Mouse (Mus musculus): Measurements from ENCODE around the gene Zfp292.
"Not testable (repeated sequence)": the region's sequence is repeated elsewhere in the genome, so short reads cannot be mapped to it uniquely, and the experiment has no call there.

The Zfp292 gene

DNA sequence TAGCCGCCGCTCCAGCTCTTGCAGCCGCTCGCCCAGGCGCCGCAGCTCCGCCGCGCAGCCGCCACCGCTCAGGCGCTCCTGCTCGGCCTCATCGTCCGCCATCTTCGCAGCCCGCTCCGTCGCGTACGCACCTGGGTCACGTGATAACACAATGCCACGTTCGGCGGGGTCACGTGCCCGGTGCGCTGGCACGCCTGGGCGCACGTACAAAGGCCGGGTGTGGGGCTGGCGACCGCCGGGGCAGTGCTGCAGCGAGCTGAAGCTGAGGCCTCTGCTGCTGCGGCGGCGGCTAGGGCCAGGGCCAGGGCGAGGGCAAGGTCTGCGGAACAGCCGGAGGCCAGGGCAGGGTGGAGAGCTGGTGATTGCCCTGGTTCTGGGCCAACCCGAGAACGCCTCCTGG lies at the start of gene Zfp292:
Zfp292 (minus strand) TSS at position 143 of the 400 bp plus-strand sequence.
- DNase-seq (ENCODE audit: low spot score in 2 of 2), result peak; percentile 95

DNA sequence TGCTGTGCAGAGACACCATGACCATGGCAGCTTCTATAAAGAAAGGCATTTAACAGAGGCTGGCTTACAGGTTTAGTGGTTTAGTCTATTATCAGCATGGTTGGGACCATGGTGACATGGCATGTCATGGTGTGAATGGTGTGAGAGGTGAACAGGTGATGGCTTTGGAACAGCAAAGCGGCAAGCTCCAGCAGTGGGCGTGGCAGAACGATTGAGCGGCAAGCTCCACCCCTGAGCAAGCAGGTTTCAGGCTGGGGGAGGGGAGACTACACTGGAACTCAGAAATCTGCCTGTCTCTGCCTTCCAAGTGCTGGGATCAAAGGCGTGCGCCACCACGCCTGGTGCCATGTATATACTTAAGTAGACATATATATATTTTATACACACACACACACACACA lies 45.6 kb upstream of the Zfp292 start:
- DNase-seq (ENCODE audit: low spot score in 2 of 2), result not testable (repeated sequence)

DNA sequence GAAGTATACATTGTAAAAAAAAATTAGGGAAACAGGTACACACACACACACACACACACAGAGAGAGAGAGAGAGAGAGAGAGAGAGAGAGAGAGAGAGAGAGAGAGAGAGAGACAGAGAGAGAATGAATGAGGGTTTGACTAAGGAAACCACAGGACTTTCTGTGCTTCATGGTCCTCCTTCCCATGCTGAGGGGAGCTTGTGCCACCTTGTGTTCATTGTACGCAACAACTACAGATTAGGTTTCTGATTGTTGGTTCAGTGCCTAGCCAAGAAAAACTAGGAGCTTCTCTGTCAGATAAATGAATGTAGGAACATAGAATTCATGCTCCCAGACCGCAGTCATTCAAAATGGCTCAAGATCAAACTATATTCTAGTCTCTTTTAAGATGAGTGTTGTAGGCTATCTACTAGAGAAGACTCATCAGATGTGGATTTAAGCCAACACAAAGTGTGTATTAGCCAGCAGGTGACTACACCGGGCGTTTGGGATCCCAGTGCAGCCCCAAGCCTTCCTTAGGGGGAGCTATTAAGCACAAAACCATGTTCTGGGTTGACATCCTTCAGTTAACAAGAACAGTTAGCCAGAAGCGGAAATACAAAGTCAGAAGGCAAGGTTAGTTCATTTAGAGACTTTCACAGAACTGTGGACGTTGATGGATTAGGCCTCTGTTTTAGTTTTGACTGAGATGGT lies 39.6 kb upstream of the Zfp292 start:
- peak; percentile 65 to 75 for DNase-seq (ENCODE audit: low spot score in 2 of 2)

DNA sequence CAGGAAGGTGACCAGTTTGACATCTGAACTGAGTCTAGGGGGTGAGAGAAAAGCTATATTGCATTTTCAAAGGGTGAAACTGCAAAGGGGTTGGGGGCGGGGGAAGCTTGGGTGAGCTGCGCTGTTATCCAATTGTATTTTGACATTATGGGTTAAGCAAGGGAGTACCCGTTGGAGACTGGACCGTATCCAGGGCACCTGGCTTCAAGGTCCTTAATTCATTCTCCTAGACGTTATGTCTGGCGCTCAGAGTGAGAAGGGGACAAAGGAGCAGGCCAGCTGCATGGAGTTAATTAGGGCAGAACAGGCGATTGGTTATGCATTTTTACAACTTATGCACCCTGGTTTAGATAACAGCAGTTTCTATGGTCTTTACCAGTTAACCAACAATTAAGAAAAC lies 34.6 kb upstream of the Zfp292 start:
- DNase-seq (ENCODE audit: low spot score in 2 of 2), result no peak

DNA sequence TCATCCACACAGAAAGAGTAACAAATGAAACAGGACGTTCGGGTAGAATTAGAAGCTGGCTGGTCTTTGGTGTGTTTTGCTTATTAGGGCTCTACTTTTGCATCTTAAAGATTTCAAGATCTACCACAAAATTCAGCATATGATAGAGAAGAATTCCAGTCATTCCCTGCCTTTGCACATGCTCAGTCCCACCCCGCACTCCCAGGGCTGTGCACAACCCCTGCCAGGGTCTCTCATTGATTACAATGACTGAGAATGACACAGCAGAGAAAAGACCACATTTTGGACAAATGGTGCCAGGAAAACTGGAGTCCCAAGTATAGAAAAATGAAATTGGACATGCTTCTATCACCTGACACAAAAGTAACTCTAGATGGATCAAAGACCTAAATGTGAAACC lies 29.4 kb upstream of the Zfp292 start:
- DNase-seq (ENCODE audit: low spot score in 2 of 2), result no peak

DNA sequence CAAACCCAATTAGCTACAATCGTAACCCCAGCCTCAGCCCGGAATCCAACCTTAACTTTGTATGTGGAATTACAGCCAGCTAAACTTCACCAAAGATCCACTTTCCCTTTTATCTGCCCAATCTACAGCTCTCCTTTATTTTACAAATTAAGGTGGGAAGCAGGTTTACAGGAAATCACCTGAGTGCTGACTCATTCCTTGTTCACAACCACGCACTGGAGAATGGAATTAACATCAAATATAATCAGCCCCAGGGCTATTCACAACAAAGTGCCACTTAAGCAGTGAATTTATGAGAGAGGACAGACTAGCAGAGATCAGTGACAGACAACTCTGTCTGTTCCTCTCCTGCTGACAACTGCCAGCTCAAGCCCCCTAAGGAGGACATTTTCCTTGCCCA lies 28.6 kb upstream of the Zfp292 start:
- no peak for DNase-seq (ENCODE audit: low spot score in 2 of 2)

DNA sequence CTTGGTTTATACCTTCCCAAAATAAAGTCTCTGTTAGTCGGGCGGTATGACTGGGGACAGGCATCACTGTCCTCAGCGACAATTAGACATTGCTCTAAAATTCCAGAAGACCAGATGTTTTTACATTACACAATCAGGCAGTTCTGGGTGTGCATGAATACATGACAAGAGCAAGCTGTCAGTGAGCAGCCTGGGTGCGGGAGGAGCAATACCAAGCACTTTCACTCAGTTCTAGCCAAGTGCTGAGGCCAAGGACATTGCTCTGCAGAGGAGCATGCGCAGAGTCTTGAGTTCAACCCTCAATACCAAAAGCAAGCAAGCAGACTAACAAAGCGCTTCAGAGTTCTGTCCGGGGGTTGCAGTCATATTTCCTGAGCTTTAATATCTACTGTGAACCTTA lies 25.4 kb upstream of the Zfp292 start:
- no peak for DNase-seq (ENCODE audit: low spot score in 2 of 2)

DNA sequence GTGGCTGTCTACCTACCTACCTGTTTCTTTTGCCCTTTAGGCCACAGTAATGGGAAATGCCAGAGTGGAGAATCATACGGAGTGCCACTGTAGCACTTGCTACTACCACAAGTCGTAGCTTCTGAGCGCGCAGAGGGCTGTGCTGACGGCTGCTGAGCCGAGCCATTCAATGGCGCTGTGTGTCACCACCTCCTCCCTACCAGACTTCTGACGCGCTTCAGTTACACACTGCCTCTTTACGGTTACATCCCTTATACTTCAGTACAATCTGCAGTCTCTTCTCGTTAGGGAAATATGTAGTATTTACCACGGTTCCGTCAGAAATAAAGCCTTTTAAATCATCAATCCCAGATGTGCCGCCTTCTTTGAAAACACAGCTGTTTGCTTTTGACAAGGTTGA lies 24.3 kb upstream of the Zfp292 start:
- DNase-seq (ENCODE audit: low spot score in 2 of 2), result no peak

DNA sequence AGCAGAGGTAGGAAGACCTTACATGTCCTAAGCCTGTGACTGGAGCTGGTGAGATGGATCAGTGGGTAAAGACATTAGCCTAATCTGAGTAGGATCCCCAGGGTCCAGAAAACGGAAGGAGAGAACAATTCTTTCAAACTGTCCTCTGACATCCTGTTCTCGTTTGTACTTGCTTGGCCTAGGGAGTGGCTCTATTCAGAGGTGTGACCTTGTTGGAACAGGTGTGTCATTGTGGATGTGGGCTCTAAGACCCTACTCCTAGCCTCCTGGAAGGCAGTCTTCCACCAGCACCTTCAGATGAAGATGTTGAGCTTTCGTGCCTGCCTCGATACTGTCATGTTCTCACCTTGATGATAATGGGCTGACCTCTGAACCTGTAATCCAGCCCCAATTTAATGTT lies 23.4 kb upstream of the Zfp292 start:
- DNase-seq (ENCODE audit: low spot score in 2 of 2), result no peak

DNA sequence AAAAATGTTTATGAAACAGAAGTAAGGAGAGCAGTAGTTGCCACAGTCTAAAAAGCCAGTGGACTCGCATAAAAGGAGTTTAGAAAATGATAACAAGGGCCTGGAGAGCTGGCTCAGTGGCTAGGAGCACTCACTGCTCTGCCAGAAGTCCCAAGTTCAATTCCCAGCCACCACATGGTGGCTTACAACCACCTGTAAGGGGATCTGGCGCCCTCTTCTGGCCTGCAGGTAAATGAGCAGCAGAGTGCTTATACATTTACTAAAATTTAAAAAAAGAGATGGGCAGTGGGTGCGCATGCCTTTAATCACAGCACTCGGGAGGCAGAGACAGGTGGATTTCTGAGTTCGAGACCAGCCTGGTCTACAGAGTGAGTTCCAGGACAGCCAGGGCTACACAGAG lies 22.6 kb upstream of the Zfp292 start:
- DNase-seq (ENCODE audit: low spot score in 2 of 2), result no peak

DNA sequence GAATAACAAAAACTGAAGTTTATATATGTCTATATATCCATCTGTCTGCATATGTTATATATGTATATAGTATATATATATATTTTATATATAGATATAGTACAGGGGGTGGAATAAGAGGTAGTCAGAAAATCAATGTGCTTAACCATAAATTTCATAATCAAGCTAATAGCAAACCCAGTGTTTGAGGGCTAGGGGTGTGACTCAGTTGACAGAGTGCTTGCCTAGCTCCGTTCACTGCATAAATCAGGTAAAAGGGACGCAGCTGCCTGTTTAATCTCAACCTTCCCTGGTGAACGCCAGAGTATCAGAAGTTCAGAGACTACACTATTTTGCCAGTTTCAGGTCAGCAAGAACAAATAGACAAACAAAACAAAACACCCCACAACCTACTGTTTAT lies 18.8 kb upstream of the Zfp292 start:
- not testable (repeated sequence) for DNase-seq (ENCODE audit: low spot score in 2 of 2)

DNA sequence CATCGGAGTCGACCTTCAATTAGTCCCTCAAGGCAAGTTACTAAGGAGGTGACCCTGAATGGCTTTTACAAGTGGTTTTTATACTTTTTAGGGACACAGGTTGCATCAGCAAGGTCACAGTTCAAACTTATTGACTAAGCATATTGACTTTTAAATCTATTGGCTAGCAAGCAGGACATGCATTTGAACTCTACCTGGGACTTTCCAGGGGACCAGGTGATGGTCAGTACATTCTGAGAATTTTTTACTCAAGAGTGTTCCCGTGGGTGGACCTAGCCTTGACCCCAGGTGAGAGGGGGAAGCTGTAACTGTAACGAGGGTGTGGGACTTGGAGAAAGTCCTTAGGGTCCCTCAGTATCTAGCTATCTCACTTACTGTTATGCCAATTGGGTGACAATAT lies 18.4 kb upstream of the Zfp292 start:
- DNase-seq (ENCODE audit: low spot score in 2 of 2), result no peak

DNA sequence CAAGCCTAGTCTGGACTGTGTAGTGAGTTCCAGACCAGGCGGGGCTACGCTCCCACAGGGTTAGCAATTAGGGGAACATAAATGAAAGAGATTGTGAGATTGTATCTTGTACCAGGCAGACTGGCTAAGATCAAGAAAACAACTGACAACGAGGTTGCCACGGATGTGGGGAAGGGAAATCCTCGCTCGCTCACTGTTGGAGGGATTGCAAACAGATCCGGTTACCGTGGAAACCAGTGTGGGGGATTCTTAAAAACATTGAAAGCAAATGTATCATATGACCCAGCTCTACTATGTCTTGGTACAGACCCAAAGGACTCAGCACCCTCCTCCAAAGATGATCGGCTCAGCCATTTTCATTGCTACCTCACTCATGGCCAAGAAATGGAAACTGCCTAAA lies 17.4 kb upstream of the Zfp292 start:
- DNase-seq (ENCODE audit: low spot score in 2 of 2), result peak; percentile 35 to 43

DNA sequence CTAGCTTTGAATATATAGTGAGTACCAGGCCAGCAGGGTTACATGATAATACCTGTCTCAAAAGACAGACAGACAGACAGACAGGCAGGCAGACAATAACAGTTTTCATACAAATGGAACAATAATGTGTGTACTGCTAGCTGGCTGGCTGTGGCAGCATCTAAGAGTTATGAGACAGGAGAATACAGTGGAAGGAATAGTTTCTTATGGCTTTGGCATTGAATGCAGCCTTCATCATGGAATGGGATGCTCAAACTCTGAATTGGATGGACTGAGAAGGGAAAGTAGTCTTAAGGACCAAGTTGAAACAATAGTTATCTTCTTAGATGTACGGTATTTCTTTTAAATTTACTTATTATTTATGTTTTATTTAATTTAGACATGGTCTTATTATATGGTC lies 16.6 kb upstream of the Zfp292 start:
- no peak for DNase-seq (ENCODE audit: low spot score in 2 of 2)

DNA sequence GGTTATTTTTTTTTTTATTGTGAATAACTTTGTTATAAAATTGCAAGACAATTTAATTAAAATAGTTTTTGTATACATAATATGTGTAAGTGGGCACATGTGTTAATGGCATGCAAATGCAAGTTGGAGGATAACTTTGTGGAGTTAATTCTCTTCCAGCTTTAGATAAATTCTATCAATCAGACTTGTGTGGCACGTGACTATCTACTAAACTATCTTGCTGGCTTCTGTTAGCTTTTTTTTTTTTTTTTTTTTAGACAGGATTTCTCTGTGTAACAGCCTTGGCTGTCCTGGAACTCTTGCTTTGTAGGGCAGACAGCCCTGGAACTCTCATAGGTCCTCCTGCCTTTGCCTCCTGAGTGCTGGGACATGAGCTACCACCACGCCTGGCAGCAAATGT lies 15.7 kb upstream of the Zfp292 start:
- no peak for DNase-seq (ENCODE audit: low spot score in 2 of 2)

DNA sequence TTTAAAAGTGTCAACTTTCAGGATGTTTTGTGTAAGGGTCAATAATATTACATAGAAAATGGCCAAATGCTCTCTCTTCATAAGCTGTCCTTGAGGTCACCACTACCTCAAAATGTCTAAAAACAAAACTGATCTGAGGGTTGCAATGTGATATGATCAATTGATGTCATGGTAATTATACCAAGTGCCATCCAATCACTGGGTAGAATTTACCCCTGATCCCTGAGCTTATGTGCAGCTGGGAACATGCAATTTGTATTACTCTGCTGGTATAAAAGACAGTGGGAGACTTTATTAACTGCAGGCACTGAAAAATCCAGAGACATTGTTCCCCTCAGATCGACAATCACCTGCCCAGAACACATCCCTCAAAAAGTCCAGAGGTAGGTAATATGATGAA lies 10.7 kb upstream of the Zfp292 start, which contains the start of gene Cga:
Cga (plus strand) TSS at position 301 of the 400 bp plus-strand sequence.
- DNase-seq (ENCODE audit: low spot score in 2 of 2), result no peak

DNA sequence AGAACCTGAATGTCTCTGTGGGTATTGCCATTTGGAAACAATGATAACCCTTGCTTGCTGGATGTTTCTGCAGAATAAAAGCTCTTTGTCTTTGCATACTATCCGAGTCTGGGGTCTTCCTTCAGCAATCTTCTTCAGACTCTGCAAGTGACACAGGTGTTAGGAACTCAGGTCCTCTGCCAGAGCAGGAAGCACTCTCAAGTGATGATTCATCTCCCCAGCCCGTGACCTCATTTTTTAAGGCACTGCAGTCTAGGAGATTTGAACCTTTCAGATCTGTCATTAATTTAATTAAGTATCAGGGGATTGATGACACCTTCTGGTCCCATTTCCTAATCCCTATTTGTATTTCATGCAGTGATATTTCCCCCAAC lies 7.0 kb upstream of the Zfp292 start:
- no peak for DNase-seq (ENCODE audit: low spot score in 2 of 2)

DNA sequence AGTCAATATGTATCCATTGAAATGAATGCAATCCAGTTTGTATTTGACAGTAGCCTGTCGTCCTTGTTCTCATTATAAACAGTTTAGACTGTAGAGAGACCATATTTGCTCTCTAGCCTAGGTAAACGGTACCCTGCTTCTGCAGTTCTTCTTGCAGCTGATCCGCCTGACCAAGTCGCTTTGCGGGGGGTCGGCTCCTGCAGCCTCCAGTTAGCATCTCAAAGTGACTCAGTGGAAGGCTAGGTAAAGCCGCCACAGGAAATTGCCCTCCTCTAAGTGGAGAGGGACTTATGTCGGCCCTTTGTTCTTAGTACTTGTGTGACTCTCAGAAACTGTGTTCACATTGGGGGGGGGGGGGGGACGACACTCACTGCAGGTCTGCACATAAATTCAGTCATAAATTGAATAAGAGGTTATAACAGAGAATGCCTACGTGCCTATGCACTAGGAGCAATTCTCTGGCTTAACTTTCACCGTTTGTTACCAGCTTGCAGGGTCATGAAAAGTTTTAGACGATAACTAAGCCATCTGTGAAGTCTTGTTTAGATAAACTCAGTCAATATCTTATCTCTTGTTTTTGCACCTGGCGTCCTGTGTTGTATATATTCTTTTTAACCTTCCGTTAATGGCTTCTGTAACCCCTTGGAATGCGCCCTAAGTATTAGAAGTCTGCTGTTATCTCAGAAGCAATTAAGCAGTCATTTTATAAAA lies 6.5 kb upstream of the Zfp292 start:
- no peak for DNase-seq (ENCODE audit: low spot score in 2 of 2)

DNA sequence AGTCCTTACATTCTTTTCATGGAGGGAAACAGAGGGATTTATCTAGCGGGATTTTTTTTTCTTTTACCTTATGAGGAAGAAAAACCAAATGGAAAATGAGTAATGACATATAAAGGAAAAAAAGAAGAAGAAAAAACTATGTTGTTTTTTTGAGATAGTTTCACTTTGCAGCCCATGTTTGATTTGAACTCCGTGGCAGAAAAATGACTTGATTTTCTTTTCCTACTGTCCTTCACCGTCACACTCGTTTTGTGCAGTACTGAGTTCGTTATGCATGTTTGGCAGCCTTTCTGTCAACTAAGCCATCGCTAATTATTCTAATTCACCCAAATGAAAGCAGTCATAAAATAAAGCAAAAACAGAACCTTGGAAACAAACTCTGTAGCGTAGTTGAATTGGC lies 4.5 kb upstream of the Zfp292 start:
- no peak for DNase-seq (ENCODE audit: low spot score in 2 of 2)

DNA sequence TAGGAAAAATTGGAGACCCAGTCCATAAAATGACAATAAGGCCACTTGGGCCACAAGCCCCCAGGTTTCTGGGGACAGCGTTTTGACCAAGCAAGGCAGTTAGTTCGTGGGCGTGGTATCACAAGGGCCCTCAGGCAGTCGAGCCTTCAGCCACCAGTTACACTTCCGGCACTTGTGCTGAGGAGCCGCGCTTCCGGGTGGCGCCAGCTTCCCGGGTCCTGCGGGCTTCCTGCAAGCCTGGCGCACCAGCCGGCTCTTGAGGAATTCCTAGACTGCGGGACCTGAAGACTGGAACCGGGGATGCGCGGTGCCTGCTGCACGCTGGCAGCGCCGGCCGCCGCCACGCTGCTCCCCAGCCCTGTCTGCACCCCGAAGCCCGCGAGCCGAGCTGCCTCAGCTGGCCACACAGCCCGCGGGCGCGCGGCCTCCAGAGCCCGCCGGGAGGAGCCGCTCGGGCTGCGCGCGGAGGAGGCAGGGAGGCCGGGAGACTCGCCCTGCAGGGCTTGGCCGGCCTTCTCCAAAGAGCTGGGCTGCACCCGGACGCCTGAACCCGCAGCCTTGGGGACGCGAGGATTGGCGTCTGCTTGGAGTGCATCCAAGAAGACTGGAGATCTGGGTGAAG lies 3.8 kb upstream of the Zfp292 start:
- peak; percentile 76 to 81 for DNase-seq (ENCODE audit: low spot score in 2 of 2)

DNA sequence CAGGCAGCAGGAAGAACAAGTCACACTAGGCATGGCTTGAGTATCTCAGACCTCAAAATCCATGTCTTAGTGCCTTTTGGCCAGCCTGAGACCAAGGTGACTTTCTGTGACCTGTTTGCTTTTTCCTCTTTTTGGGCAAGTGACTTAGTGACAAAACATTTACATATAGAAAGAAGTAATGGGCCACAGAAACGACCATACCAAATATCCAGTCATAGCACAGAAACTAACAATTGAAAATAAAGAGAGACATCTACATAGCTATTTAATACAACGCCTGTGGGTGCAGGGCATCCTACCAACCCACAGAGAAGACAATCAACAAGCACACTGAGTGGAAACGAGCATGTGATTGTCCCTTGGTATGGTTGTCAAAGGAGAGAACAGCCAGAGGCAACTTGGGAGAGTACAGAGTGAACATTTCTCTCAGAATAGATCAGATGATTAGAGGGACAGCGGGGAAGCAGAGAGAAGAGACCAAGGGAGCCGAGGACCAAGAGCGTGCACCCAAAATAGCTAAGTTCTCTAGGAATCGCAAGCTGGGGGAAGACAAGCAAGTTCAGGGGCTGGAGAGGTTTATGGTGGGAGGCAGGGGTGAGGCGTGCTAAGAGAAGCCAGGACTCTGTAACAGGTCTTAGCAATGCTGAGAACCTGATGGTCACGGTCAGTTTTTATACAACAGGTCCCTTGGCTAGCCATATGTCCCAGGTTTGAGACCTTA lies 3.0 kb upstream of the Zfp292 start:
- DNase-seq (ENCODE audit: low spot score in 2 of 2), result no peak

DNA sequence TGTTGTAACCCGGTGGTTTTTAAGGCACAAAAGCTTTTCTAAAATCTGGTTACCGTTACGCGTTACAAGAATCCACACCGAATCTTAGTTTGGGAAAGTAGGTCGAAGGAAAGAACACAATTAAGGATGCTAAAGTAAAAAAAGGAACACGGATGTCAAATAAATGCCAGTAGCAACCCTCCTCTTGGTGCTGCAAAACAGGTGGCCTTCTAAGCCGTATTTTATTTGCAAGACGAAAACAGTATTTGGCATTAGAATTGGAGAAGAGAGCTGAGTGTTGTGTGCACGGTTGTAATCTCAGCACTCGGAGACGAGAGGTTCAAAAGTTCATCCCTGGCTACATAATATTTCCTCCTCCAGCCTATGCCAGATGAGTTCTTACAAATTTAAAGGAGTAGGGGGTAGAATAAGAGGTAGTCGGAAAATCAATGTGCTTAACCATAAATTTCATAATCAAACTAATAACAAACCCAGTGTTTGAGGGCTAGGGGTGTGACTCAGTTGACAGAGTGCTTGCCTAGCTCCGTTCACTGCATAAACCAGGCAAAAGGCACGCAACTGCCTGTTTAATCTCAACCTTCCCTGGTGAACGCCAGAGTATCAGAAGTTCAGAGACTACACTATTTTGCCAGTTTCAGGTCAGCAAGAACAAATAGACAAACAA lies 738 bp upstream of the Zfp292 start:
- DNase-seq (ENCODE audit: low spot score in 2 of 2), result no peak

All from right cerebral cortex, adult 2 months (tissue).